Mouse (Mus musculus) cerebellum, adult 2 months (tissue): ENCODE measurements around the gene Rnf157.

Source experiments
- CTCF ChIP-seq: fragments of 200-500 bp; IDR thresholded peaks from 2 replicates; pipeline ENCODE4 v1.5.1; 2011; ENCODE audit warnings: low read depth, mild to moderate bottlenecking, control low read depth, low read length, moderate library complexity, borderline replicate concordance; ENCODE audit not compliant: insufficient read depth
- POLR2A ChIP-seq: fragments of 200-500 bp; IDR thresholded peaks from 2 replicates; pipeline ENCODE4 v1.6.1; 2011; ENCODE audit warnings: low read length, control low read depth, borderline replicate concordance; ENCODE audit not compliant: insufficient read depth

DNA sequence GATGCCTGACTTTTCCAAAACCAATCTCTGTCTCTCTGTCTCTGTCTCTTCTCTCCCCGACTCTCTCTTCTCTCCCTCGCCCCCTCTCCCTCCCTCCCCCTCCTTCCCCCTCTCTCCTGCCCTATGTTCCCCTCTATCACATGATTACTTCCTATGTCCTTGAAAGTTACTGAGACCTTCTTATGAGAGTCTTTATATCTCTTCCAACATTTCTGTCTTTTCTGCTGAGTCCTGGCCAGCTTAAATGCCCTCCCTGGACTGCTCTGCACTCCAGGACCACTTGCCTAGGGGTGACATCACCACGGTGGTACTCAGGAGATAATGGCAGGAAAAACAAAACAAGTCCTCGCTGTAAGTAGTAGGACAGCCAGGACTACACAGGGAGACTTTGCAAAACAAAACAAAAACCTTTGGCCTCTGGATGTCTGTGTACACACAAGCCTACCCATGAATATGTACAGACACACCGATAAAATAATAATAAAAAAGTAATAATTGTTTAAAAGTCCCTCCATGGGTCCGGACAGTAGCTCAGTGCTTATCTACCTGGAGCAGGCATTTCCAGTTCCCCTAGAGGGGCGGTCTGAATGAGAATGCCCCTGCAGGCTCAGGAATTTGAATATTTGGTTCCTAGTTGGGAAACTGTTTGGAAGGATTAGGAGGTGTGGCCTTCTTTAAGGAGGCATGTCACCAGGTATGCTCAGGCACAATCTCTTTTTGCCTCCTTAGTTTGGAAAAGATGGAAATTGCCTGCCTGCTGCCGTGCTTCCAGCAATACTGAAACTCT lies 12.0 kb upstream of the Rnf157 start:
- TF ChIP-seq CTCF (no peak), POLR2A (no peak)
